Mouse (Mus musculus): ENCODE data around the gene Cdh9.
A peak's percentile ranks its signal among the peaks of the same experiment; 100 is the strongest.

The Cdh9 gene

DNA sequence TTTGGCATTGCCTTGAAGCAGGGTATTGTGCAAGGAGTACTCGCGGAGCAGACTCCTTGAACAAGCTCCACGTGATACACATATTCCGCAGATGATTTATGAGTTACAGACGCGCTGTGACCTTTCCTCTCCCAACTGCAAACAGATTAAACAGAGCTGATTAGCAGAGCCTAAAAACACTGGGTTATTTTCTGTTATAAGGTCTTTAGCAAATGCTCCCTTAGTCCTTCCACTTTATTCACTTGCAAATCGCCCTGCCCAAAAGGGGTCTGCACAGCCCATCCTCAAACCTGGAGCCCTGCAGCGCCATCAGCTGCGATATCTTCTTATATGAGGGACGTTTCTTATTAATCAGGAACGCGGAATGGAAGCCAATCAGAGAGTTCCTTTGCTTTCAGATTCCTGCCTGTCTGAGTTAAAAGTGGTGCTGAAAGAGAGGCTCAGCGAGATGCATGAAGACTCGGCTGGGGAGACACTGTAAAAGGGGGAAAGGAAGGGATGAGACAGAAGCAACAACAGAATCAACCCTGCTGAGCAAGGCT, at the start of gene Cdh9:
Gene Cdh9, plus strand, starts transcription at position 287 of the 542 bp plus-strand sequence.
- no peaks in the 10 kb centered on the region for H3K9me3 ChIP-seq (ENCODE audit: low read length)
- H3K4me1 ChIP-seq (replicated peaks; ENCODE audit: low read depth, low read length), result peaks cover 13% of the 10 kb centered on the region
- H3K36me3 ChIP-seq (ENCODE audit: insufficient read depth, low read length), result no peaks in the 10 kb centered on the region
- H3K4me3 ChIP-seq (replicated peaks; ENCODE audit: low read length), result peak within 1 kb of the TSS; percentile 51
- TF ChIP-seq POU5F1 (IDR thresholded peaks at IDR 0.05; ENCODE audit: borderline replicate concordance, low read length) (no peak), CTCF (conservative IDR thresholded peaks at IDR 0.05; ENCODE audit: low read length) (no peak), NANOG (IDR thresholded peaks at IDR 0.05; ENCODE audit: borderline replicate concordance, low read length) (no peak)
- no peaks in the 10 kb centered on the region for H3K27me3 ChIP-seq (ENCODE audit: insufficient read depth, low read length)

DNA sequence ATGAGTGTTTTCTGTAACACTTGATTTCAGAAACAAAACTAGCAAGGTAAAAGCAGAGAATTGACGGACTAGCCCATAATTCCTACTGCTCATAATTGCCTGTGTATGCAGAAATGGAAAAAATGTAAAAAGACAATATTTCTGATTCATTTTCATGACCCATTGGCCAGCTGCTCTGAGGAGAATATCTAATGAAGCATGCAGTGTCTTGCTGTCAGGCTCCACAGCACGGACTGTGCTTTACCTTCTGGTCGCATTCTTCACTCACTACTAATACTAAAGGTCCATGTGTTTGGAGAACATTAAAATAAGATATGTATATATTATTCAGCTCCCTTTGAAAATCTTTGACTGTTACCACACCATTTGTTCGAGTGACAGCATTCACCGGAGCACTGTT, 49.5 kb upstream of the Cdh9 start:
- Histone ChIP-seq H3K4me3 (replicated peaks; ENCODE audit: low read length) (no peak overlapping the region), H3K9me3 (ENCODE audit: low read length) (no peaks in the 10 kb centered on the region), H3K36me3 (ENCODE audit: insufficient read depth, low read length) (no peaks in the 10 kb centered on the region), H3K27me3 (ENCODE audit: insufficient read depth, low read length) (no peaks in the 10 kb centered on the region), H3K4me1 (replicated peaks; ENCODE audit: low read depth, low read length) (no peaks in the 10 kb centered on the region)
- TF ChIP-seq CTCF (conservative IDR thresholded peaks at IDR 0.05; ENCODE audit: low read length) (no peak), POU5F1 (IDR thresholded peaks at IDR 0.05; ENCODE audit: borderline replicate concordance, low read length) (no peak), NANOG (IDR thresholded peaks at IDR 0.05; ENCODE audit: borderline replicate concordance, low read length) (no peak)

DNA sequence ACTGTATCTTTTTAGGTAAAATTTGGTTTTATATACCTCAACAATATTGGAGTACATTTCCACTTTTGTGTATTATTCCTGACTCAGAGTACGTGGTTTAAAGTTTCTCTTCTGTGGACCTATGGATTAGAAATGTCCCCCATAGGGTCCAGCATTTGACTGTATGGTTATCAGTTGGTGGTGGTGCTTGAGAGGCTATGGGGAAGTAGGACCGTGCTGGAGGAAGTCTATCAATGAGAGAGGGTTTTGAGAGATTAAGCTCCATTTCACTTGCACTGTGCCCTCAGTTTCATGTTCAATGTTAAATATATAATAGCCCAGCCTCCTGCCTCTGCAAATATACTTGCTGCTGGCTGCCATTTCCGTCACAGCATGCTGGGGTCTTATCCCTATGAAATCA, 28.7 kb upstream of the Cdh9 start:
- TF ChIP-seq POU5F1 (IDR thresholded peaks at IDR 0.05; ENCODE audit: borderline replicate concordance, low read length) (no peak), CTCF (conservative IDR thresholded peaks at IDR 0.05; ENCODE audit: low read length) (no peak), NANOG (IDR thresholded peaks at IDR 0.05; ENCODE audit: borderline replicate concordance, low read length) (no peak)
- Histone ChIP-seq H3K36me3 (ENCODE audit: insufficient read depth, low read length) (no peaks in the 10 kb centered on the region), H3K4me3 (replicated peaks; ENCODE audit: low read length) (no peak overlapping the region), H3K9me3 (ENCODE audit: low read length) (no peaks in the 10 kb centered on the region), H3K27me3 (ENCODE audit: insufficient read depth, low read length) (no peaks in the 10 kb centered on the region), H3K4me1 (replicated peaks; ENCODE audit: low read depth, low read length) (no peaks in the 10 kb centered on the region)

DNA sequence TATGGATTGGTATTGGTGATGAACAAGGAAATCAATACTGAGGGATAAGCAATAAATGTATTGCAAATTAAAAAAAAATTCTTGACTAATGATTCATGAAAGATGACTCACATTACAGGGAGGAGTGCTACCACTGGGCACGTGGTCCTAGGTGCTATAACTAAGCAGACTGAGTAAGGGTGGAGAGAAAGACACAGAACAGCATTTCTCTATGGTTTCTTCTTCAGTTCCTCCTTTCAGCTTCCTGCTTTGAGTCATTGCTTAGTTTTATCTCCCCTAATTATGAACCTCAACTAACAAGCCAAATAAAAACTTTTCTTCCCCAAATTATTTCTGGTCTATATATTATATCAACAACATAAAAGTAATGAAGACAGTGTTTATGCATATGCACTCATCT, 26.2 kb upstream of the Cdh9 start:
- no peaks in the 10 kb centered on the region for H3K4me1 ChIP-seq (replicated peaks; ENCODE audit: low read depth, low read length)
- H3K27me3 ChIP-seq (ENCODE audit: insufficient read depth, low read length), result no peaks in the 10 kb centered on the region
- no peaks in the 10 kb centered on the region for H3K36me3 ChIP-seq (ENCODE audit: insufficient read depth, low read length)
- H3K4me3 ChIP-seq (replicated peaks; ENCODE audit: low read length), result no peak overlapping the region
- TF ChIP-seq NANOG (IDR thresholded peaks at IDR 0.05; ENCODE audit: borderline replicate concordance, low read length) (no peak), CTCF (conservative IDR thresholded peaks at IDR 0.05; ENCODE audit: low read length) (no peak), POU5F1 (IDR thresholded peaks at IDR 0.05; ENCODE audit: borderline replicate concordance, low read length) (no peak)
- no peaks in the 10 kb centered on the region for H3K9me3 ChIP-seq (ENCODE audit: low read length)

DNA sequence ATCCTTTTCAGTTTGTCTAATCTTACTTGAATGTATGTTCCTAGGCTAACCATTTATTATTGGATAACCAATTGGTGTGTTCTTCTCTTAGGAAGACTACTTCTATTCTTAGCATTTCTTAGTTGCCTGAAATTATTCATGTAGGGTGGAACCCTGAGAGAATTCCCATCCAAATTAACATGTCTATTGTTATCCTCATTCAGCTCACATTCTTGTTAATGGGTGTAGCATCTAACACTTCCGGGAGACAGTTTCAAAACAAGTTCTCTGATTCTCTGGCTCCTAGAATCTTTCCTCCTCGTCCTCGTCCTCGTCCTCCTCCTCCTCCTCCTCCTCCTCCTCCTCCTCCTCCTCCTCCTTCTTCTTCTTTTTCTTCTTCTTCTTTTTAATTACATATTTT, 10.5 kb downstream of the Cdh9 start:
- TF ChIP-seq POU5F1 (IDR thresholded peaks at IDR 0.05; ENCODE audit: borderline replicate concordance, low read length) (no peak), NANOG (IDR thresholded peaks at IDR 0.05; ENCODE audit: borderline replicate concordance, low read length) (peak; percentile 65; the same call in 1 of the 2 replicates), CTCF (conservative IDR thresholded peaks at IDR 0.05; ENCODE audit: low read length) (no peak)

DNA sequence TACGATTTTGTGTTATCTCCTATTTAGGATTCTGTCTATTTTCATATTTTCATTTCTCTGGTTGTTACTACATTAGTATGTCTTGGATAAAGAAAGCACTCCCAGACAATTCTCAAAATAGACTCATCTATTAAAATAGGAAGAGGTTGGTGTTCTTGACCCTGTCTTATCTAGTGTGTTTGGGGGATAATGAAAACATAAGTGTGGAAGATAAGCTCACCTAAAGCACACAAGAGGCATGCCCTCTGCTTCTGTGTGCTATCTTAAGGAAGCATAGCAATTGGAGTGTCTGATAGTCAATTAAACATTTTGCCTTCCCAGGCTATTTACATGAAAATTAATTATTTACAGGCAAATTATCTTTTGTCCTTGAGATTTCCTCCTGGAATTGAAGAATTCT, 18.1 kb downstream of the Cdh9 start:
- Histone ChIP-seq H3K36me3 (ENCODE audit: insufficient read depth, low read length) (no peaks in the 10 kb centered on the region), H3K9me3 (ENCODE audit: low read length) (no peaks in the 10 kb centered on the region), H3K4me3 (replicated peaks; ENCODE audit: low read length) (no peak overlapping the region), H3K4me1 (replicated peaks; ENCODE audit: low read depth, low read length) (no peaks in the 10 kb centered on the region), H3K27me3 (ENCODE audit: insufficient read depth, low read length) (no peaks in the 10 kb centered on the region)
- TF ChIP-seq CTCF (conservative IDR thresholded peaks at IDR 0.05; ENCODE audit: low read length) (no peak), POU5F1 (IDR thresholded peaks at IDR 0.05; ENCODE audit: borderline replicate concordance, low read length) (no peak), NANOG (IDR thresholded peaks at IDR 0.05; ENCODE audit: borderline replicate concordance, low read length) (no peak)

More for the DNA sequence above, 10.5 kb downstream of the Cdh9 start:
- Histone ChIP-seq H3K27me3 (ENCODE audit: insufficient read depth, low read length) (no peaks in the 10 kb centered on the region), H3K4me3 (replicated peaks; ENCODE audit: low read length) (no peak overlapping the region), H3K36me3 (ENCODE audit: insufficient read depth, low read length) (no peaks in the 10 kb centered on the region; the same call in 1 of the 2 replicates), H3K4me1 (replicated peaks; ENCODE audit: low read depth, low read length) (peaks cover 17% of the 10 kb centered on the region), H3K9me3 (ENCODE audit: low read length) (no peaks in the 10 kb centered on the region)

DNA sequence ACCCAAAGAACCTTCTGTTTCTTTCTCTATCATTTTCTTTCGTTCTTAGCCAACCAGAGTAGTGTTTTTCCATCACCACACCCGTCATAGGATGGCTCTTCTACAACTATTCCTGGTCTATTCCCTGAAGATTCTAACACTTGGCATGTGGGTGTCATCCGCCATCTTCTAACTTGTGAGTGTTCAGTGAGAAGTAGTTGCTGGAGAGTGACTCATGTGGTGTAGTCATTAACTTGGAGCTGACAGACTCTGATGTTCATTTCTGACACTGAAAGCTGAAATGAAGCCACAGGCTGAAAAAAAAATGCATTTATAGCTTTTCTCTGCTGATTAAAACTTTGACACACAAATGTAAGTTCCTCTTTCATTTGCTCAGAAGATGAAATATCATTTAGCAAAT, 34.7 kb downstream of the Cdh9 start:
- TF ChIP-seq POU5F1 (IDR thresholded peaks at IDR 0.05; ENCODE audit: borderline replicate concordance, low read length) (no peak), NANOG (IDR thresholded peaks at IDR 0.05; ENCODE audit: borderline replicate concordance, low read length) (no peak), CTCF (conservative IDR thresholded peaks at IDR 0.05; ENCODE audit: low read length) (no peak)
- Histone ChIP-seq H3K27me3 (ENCODE audit: insufficient read depth, low read length) (no peaks in the 10 kb centered on the region), H3K4me3 (replicated peaks; ENCODE audit: low read length) (no peak overlapping the region), H3K9me3 (ENCODE audit: low read length) (peaks cover 5% of the 10 kb centered on the region; the same call in 1 of the 2 replicates), H3K36me3 (ENCODE audit: insufficient read depth, low read length) (no peaks in the 10 kb centered on the region), H3K4me1 (replicated peaks; ENCODE audit: low read depth, low read length) (no peaks in the 10 kb centered on the region)

DNA sequence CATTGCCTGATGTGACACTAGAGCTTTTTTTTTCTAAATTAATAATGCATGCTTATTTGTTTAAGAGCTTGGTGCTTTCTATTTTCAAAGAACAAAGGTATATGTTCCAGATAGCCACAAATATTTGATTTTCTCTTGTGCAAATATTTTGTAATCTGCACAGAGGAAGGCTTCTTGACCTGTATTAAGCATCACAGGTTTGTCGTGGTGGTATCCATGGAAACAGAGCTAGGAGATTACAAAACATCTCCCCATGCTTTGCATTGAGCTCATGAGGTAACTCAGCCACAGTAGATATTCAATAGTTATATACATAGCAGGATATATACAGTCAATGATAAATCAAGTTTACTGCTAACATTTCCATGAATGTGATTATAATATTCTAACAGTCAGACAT, 56.0 kb downstream of the Cdh9 start:
- no peaks in the 10 kb centered on the region for H3K4me1 ChIP-seq (replicated peaks; ENCODE audit: low read depth, low read length)
- H3K36me3 ChIP-seq (ENCODE audit: insufficient read depth, low read length), result no peaks in the 10 kb centered on the region
- no peak overlapping the region for H3K4me3 ChIP-seq (replicated peaks; ENCODE audit: low read length)
- no peaks in the 10 kb centered on the region for H3K27me3 ChIP-seq (ENCODE audit: insufficient read depth, low read length)
- TF ChIP-seq CTCF (conservative IDR thresholded peaks at IDR 0.05; ENCODE audit: low read length), result no peak
- TF ChIP-seq POU5F1 (IDR thresholded peaks at IDR 0.05; ENCODE audit: borderline replicate concordance, low read length), result no peak
- no peak for TF ChIP-seq NANOG (IDR thresholded peaks at IDR 0.05; ENCODE audit: borderline replicate concordance, low read length)
- H3K9me3 ChIP-seq (ENCODE audit: low read length), result no peaks in the 10 kb centered on the region

DNA sequence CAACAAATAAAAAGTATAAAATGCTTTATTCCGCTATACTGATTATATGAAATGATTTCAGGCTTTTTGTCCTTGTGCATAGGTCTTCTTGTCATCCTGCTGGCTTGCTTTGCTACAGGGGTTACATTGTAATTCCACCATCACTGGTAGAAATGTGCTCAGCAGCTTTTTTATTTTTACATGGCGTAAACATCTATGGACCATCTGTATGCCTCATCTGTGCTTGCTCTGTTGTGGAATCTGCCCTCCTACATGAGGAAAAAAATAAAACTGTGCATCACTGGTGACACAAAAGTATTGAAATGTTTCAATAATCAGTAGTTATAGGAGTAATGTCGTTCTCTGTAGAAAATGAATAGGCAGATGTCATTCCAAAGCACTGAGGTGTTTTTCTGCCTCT, 64.3 kb downstream of the Cdh9 start:
- no peaks in the 10 kb centered on the region for H3K27me3 ChIP-seq (ENCODE audit: insufficient read depth, low read length)
- no peaks in the 10 kb centered on the region for H3K36me3 ChIP-seq (ENCODE audit: insufficient read depth, low read length)
- TF ChIP-seq NANOG (IDR thresholded peaks at IDR 0.05; ENCODE audit: borderline replicate concordance, low read length) (no peak), CTCF (conservative IDR thresholded peaks at IDR 0.05; ENCODE audit: low read length) (no peak), POU5F1 (IDR thresholded peaks at IDR 0.05; ENCODE audit: borderline replicate concordance, low read length) (no peak)
- no peak overlapping the region for H3K4me3 ChIP-seq (replicated peaks; ENCODE audit: low read length)
- peaks cover 12% of the 10 kb centered on the region for H3K9me3 ChIP-seq (ENCODE audit: low read length)
- no peaks in the 10 kb centered on the region for H3K4me1 ChIP-seq (replicated peaks; ENCODE audit: low read depth, low read length)

All from E14TG2a.4 (cell line).